Mouse (Mus musculus): ENCODE measurements around the gene Gzma.

The Gzma gene

GRCm38 (mm10) chr13:113054230-113054629 lies 46.6 kb downstream of the Gzma start:
- ChIA-PET CTCF (interaction anchor here in 1 of 4 experiments (0.5 kb wide), 1 partner anchor 23 kb away, joined by 3 read pairs; no protein-coding TSS in a partner anchor), POLR2A (no interaction called here)

- POLR2A ChIA-PET, result no interaction called here
These were observed 53.1 kb downstream of the Gzma start for GRCm38 (mm10) chr13:113047647-113048046.

GRCm38 (mm10) chr13:113047018-113047417 lies 53.8 kb downstream of the Gzma start:
- ChIA-PET POLR2A (interaction anchor here in 1 of 4 experiments (1.7 kb wide), 1 partner anchor 206 kb away, joined by 3 read pairs; no protein-coding TSS in a partner anchor), CTCF (interaction anchor here in 2 of 4 experiments (2.2 to 2.8 kb wide), 2 partner anchors 211 to 218 kb away, joined by 14 to 15 read pairs; no protein-coding TSS in a partner anchor)

More at GRCm38 (mm10) chr13:113047647-113048046, 53.1 kb downstream of the Gzma start:
- CTCF ChIA-PET, result interaction anchor here in 1 of 4 experiments (2.8 kb wide), 1 partner anchor 210 kb away, joined by 14 read pairs; no protein-coding TSS in a partner anchor

- CTCF ChIA-PET, result interaction anchor here (0.6 to 2.8 kb wide), 35 partner anchors 9 to 893 kb away, joined by 3 to 15 read pairs (median 4); partner anchors contain the start of genes Ccno (in 1 of the 4) and Cdc20b (in 1 of the 4)
- POLR2A ChIA-PET, result interaction anchor here in 2 of 4 experiments (0.7 to 1.7 kb wide), 6 partner anchors 59 to 291 kb away, joined by 3 to 6 read pairs (median 3); partner anchors contain the start of gene Ccno (in 2 of the 2)
These were observed 54.4 kb downstream of the Gzma start, which contains the start of gene Gpx8 for GRCm38 (mm10) chr13:113046211-113046883. TSS of gene Gpx8 (minus strand) at chr13:113046410.

GRCm38 (mm10) chr13:113045458-113046110 lies 55.2 kb downstream of the Gzma start:
- CTCF ChIA-PET, result interaction anchor here (0.6 to 2.8 kb wide), 35 partner anchors 8 to 893 kb away, joined by 3 to 15 read pairs (median 4); partner anchors contain the start of genes Ccno (in 1 of the 4) and Cdc20b (in 1 of the 4)
- POLR2A ChIA-PET, result interaction anchor here in 3 of 4 experiments (0.6 to 1.7 kb wide), 7 partner anchors 11 to 290 kb away, joined by 3 to 6 read pairs (median 3); partner anchors contain the start of gene Ccno (in 2 of the 3)

GRCm38 (mm10) chr13:113044876-113045275 lies 55.9 kb downstream of the Gzma start:
- ChIA-PET POLR2A (interaction anchor here in 1 of 4 experiments (1.6 kb wide), 1 partner anchor 11 kb away, joined by 3 read pairs; no protein-coding TSS in a partner anchor), CTCF (interaction anchor here in 3 of 4 experiments (1.4 to 2.8 kb wide), 4 partner anchors 8 to 221 kb away, joined by 4 to 15 read pairs (median 10); no protein-coding TSS in a partner anchor)
